Mouse (Mus musculus) cerebellum, adult 2 months (tissue): ENCODE data around the gene Ctdnep1.

Experiments used
- CTCF ChIP-seq: fragments of 200-500 bp; IDR thresholded peaks from 2 replicates; pipeline ENCODE4 v1.5.1; 2011; ENCODE audit warnings: low read depth, mild to moderate bottlenecking, control low read depth, low read length, moderate library complexity, borderline replicate concordance; ENCODE audit not compliant: insufficient read depth
- POLR2A ChIP-seq: fragments of 200-500 bp; IDR thresholded peaks from 2 replicates; pipeline ENCODE4 v1.6.1; 2011; ENCODE audit warnings: low read length, control low read depth, borderline replicate concordance; ENCODE audit not compliant: insufficient read depth

DNA sequence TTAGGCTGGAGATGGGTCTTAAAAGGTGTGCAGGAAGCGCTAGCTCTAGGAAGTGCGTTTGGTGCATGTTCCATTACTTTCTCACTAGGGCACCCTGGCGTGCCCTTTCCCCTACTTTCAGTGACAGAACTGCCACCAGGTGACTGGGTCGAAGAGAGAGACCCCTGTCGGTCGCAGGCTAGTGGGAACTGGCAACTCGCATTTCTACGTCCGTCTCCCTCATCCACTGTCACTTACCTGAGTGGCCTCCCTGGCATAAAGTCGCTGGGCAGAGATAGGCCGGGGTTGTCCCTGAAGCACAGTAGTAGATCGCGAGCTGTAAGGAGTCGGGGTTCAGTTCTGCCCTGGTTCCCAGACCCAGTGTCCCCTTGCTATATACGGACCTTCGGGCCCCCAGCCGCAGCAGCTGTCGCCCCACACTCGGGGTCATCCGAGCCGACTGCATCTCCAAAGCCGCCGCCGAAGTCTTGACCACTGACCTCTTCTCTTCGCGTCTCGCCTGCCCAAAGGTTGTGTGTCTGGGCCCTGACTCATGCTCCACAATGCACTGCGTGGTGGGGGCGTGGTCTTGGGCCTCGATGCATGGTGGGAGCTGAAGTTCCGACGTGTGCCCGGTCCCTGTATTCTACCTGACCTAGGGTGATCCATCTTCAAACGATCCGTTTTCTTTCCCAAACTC, 34.1 kb downstream of the Ctdnep1 start, which contains the start of gene Acadvl:
- TF ChIP-seq CTCF (peak; percentile 36; the same call in 1 of the 2 replicates), POLR2A (peak; percentile 86)
